Mouse (Mus musculus): ENCODE measurements at regions not wholly inside any gene's neighbourhood (a gene's known extent, or its start where the extent isn't known, plus 50 kb on each side); places are given as distances from the start of the nearest gene placed in this dataset.

DNA sequence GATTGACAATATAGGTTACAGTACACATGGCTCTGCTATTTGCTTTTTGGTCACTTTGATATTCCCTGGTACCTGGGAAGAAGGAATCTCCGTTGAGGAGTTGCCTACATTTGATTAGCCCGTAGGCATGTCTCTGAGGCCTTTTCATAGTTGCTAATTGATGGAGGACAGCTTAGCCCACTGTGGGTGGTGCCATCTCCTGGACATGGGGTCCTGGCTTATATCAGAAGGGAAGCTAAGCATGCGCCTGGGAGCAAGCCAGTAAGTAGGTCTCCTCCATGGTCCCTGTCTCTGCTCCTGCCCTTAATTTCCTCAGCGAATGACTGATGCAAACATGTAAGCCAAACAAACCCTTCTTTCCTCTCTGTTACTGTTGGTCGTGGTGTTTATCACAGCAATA is 1335.8 kb upstream of the A1bg start:
- no peak for DNase-seq (ENCODE audit: inconsistent ontology term)

- DNase-seq (ENCODE audit: inconsistent ontology term): peak; percentile 78
Observed at GRCm38 (mm10) chr15:62257955-62258354, 1335.1 kb upstream of the A1bg start.

- no peak for DNase-seq (ENCODE audit: inconsistent ontology term)
Observed at GRCm38 (mm10) chr15:62257110-62257667, 1334.4 kb upstream of the A1bg start.

DNA sequence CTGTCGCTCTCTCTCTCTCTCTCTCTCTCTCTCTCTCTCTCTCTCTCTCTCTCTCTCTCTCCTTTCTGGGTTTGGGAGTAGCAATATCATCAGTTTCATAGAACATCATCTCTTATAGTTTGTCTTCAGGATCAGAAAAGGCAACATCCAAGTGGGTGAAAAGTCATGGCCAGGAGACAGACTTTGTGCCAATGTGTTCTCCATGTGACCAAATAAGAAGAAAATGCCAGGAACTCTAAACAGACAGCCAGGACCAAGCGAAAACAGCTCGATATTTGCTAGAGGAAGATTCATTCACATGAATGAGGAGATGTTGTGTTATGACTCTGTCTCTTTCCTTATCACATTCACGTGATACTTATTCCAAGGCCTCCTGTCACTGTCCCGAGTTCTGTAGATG is 1332.8 kb upstream of the A1bg start:
- no peak for DNase-seq (ENCODE audit: inconsistent ontology term)

- no peak for DNase-seq (ENCODE audit: inconsistent ontology term)
Observed at GRCm38 (mm10) chr15:62253724-62254123, 1330.9 kb upstream of the A1bg start.

- DNase-seq (ENCODE audit: inconsistent ontology term): peak; percentile 29
Observed at GRCm38 (mm10) chr15:62252078-62252833, 1329.4 kb upstream of the A1bg start.

DNA sequence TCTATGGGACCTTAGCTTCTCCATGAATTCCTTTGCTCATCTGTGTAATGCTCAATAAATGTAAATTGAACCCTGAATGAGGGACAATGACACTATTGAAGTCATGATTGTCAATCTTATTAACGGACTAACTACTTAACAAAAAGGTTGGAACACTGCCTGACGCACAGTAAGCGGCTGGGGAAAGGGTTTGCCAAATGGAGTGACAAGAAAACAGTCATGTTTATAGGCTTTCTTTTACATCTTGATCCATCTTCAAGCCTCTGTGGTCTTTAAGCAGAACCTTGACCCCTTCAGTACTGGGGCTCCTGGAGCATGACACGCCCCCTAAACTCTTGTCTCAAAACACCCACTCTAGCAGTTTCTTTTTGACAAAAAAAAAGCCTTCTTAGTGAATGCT is 1326.6 kb upstream of the A1bg start:
- DNase-seq (ENCODE audit: inconsistent ontology term): peak; percentile 49

DNA sequence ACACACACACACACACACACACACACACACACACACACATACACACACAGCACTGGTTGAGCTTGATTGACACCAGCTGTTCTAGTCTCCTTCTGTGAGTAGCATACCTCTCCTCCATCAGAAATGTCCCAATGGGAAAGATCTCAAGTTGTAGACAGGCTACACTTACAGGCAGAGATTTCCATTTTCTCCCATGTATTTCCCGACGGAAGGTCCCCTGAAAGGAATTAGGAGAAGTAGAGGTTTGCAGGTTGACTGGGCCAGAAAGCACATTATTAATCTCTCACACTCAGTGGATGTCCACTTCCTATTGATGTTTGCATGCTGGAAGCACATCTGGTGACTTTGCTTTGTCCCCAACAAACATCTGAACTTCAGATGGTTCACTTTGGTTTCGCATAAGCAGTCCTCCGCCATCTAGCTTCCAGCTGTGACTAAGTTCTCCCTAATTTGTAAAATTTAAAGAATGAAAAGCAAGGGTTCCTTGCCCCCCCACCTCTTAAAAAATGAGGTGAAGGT is 1323.8 kb upstream of the A1bg start:
- DNase-seq (ENCODE audit: inconsistent ontology term): no peak

GRCm38 (mm10) chr15:62245237-62245636 is 1322.4 kb upstream of the A1bg start:
- DNase-seq (ENCODE audit: inconsistent ontology term): no peak

DNA sequence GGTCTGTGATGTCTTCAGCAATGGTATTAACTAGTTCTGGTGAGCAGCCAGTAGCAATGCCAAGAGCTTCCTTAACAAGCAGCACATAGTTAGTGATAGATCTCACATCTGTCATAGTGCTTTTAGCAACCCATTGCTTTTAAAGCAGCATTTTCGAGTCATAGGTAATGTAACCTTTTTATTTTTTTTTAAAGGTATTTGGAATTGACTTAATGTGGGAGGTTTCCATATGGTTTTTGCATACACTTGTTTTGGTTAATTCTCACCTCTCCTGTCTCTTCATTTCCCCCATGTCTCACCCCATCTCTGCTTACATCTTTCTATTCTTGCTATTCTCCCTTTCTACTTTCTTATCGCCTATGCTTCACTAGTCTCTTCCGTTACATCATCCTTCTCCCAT is 1322.0 kb upstream of the A1bg start:
- no peak for DNase-seq (ENCODE audit: inconsistent ontology term)

DNA sequence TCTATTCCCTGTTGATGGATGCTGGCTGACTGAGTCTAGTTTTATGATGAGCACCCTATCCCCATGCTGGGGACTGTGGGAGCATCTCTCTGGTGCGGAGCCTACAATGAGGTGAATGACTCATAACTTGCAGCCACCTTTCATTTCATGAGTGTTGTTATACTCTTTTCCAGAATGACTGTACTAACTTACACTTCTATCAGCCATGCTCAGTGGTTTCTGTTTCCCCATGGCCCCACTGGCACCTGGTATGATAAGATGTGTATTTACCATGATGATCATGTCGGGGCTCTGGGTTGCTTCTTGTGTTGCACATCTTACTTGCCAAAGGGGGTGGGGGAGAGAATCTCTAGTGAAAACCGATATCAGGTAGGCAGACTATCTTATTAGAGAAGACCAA is 1317.2 kb upstream of the A1bg start:
- no peak for DNase-seq (ENCODE audit: inconsistent ontology term)

DNA sequence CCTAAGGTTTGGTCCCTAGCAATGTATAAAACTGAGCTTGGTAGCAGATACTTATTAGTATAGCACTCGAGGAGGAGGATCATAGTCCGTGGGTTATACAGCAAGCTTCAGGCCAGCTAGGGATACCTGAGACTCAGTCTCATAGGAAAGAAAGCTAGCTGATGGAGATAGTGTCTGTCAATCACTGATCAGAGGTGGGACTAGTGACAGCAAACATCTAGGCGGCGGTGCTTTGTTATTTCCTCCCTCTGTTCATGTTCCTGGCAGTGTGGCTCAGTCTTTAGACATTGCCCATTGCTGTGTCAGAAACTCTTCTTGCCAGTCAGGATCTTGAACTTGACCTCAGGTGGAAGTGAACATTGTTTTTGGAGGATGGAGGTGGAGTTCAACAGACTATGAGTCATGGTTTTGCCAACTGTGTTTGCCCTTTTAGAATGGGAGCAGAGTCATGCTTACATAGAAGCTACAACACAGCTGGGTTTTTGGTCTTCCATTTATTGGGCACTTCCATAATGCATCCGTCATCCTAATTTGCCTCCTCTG is 1315.8 kb upstream of the A1bg start:
- no peak for DNase-seq (ENCODE audit: inconsistent ontology term)

- DNase-seq (ENCODE audit: inconsistent ontology term): no peak
Observed at GRCm38 (mm10) chr15:62236056-62236455, 1313.2 kb upstream of the A1bg start.

DNA sequence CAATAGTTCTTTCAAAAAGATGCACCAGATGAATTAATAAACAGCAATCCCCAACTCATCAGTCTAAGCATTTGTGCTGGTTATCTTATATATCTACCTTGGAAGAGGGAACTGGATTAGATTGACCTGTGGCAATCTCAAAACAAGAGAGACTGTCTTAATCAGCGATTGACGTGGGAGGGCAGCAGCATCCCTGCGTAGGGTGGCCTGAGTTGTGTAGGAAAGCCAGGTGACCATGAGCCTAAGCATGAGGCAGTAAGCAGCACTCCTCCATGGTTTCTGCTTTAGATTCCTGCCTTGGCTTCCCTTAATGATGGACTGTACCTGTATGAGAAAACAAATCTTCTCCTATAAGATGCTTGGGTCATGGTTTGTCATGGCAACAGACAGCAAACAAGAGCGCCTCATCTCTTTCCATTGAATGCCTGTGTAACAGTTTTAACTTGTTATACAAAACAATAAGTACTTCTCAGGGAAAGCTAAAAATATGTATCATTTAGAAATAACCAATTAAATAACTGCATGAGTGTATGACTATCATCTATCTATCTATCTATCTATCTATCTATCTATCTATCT is 1311.5 kb upstream of the A1bg start:
- DNase-seq (ENCODE audit: inconsistent ontology term): no peak

DNA sequence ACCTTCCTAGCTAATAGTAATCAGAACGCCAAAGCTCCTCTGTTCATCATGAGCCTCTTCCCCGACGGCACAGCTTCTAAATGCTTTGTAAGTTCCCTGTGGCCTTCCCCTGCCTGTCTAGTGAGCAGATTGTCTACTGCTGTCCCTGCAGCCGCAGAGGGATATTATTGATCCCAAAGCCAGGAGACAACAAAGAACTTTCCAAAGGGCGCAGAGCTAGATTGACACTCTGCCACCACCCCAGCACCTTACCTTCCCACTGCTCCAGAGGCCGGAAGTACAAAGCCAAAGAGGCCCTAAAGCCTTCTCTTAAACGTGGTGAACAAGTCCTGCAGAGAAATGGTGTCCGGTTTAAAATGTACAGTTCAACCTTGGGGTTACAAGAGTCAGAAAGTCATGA is 1310.3 kb upstream of the A1bg start:
- DNase-seq (ENCODE audit: inconsistent ontology term): no peak

GRCm38 (mm10) chr15:62231709-62232108 is 1308.9 kb upstream of the A1bg start:
- no peak for DNase-seq (ENCODE audit: inconsistent ontology term)

DNA sequence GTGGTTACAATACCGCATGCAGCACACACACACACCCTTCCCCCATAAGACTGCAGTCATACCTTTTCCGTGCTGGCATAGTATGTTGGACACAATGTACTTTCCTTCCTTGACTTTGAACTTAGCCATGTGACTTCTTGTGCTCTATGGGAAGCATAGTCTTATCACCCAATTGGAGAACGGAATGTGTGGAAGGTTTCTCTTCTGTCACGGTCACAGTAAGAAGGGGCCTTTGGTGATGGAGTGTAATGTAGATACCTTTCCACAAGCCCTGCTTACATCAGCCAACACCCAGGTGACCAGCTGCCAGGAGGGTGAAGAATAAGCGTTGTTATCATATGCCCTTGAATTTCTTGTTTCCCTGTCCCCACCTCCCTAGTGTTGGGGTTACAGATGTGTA is 1308.0 kb upstream of the A1bg start:
- no peak for DNase-seq (ENCODE audit: inconsistent ontology term)

DNA sequence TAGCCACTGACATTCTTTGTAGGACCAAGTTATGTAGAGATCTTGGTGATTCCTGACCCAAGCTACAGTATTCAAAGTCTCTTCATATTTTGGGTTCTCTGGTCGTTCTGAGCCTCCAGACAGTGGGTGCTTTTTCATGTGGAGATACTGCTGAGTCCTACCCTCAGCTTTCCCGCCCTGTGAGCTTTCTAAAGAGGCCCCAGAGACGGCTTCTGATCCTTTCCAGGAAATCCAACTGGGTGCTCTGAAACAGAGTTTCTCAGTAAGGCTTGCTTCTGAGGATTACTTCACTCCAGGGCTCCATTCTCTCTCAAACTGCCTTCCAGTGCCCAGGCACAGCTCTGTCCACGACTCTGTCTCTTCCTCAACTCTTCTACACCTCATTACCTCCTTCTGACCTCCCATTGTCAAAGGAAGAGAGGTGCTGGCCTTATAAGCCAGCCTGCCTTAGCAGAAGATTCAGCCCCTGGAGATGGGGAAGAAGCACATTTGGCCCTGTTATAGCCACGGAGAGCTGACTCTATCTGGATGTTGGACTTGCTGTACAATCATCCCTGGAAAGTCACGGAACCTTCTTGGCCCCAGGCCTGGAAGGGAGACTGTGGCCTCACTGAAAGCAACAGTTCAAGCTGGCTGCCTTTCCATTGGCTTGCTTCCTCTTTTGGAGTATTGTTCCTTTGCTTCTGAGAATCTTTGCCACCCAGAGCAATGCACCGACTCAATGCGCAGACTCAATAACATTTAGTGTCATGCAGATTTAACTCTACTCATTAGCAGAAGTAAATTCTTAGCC is 1306.9 kb upstream of the A1bg start:
- peak; percentile 58 for DNase-seq (ENCODE audit: inconsistent ontology term)

DNA sequence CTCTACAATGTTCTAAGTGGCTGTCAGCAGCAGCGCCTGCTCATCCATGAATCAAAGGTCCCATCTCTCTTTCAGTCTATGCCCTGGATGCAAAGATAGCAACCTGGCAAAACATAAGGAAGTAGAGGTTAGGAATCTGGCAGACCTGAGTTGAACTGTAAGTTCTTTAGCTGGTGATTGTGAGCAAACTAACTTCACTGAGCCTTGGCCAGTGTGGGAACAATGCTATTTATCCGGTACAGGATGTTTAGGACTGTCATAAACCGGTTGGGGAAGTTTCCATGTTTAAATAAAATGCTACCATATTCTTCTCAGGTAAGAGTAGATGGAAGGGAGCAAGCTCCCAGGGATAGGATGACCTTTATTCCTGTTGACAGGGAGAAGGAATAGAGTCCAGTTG is 1306.2 kb upstream of the A1bg start:
- no peak for DNase-seq (ENCODE audit: inconsistent ontology term)

DNA sequence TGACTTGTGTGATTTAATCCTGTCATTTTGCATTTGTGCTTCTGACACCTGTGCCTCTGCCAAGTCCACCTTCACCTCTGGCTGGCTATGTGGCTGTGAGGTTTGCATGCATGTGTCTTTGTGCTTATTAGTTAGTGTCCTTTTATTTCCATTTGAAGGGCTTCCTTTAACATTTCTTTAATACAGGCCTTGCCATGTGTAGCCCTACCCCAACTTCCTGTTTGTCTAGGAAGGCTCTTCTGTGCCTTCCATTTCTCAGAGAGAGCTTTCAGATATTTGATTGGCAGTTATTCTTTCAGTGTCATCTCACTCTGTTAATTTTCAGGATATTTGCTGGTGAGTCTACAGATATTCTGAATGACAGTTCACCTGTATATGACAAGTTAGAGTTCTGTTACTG is 1302.0 kb upstream of the A1bg start:
- no peak for DNase-seq (ENCODE audit: inconsistent ontology term)

DNA sequence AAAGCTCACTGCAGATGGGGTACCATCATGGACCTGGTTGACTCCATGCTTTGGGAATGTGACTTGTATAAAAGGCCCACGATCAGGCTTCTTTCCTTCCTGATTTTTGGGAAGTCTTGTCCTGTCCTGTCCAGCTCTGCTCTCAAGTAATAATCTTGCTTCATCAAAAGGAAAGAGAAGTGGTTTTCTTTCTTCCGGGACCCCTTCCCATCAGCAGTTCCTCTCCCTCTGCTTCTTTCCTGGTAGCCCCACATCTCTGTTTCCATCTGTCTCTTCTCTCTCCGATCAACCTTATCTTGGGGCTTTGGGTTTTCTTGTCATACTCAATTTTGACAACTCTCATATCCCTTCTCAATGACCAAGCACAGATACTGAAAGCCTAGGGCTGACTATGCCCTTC is 1301.4 kb upstream of the A1bg start:
- no peak for DNase-seq (ENCODE audit: inconsistent ontology term)

Data from Muller cell, postnatal 12 days (primary cell).